ENCODE assay signal across 52 mouse cellular contexts in genomic region chr7:48226114-48226513, GRCm38 (mm10). TPM values are rescaled to one million over a fixed set of nuclear protein-coding genes. Genes with fewer than 3 reads are reported as not detected.
"Had no signal": no experiment of that assay in that cellular context is flagged by ENCODE, and none has a peak within 500 bp of the region (broad histone marks: within the 10 kb centered on the region; RNA-seq: fewer than 3 reads in every experiment).

No protein-coding gene starts in this region.

- H3K9me3 ChIP-seq: heart, embryonic 15.5 days; hindbrain, embryonic 15.5 days; intestine, embryonic 15.5 days had no signal

- DNase-seq: heart, postnatal 10 days; heart, postnatal 14 days; heart, postnatal 36 days; heart, postnatal 4 days; kidney, adult 11 months; kidney, adult 18-20 months; kidney, adult 2 months; kidney, adult 8-10 months; kidney, adult 9 months; kidney, postnatal 10 days; kidney, postnatal 14 days; kidney, postnatal 25 days; kidney, postnatal 36 days; kidney, postnatal 4 days; layer of hippocampus, adult 9-11 months; layer of hippocampus, postnatal 36 days had no signal

- H3K4me1 ChIP-seq: heart, embryonic 10.5 days; heart, embryonic 12.5 days; heart, embryonic 13.5 days; heart, embryonic 15.5 days; hindbrain, embryonic 10.5 days; hindbrain, embryonic 12.5 days; hindbrain, embryonic 13.5 days; hindbrain, embryonic 15.5 days; intestine, embryonic 15.5 days; kidney, embryonic 15.5 days had no signal

- H3K27ac ChIP-seq: heart, embryonic 10.5 days; heart, embryonic 13.5 days; heart, embryonic 15.5 days; hindbrain, embryonic 10.5 days; hindbrain, embryonic 12.5 days; hindbrain, embryonic 13.5 days; hindbrain, embryonic 14.5 days; hindbrain, embryonic 15.5 days; hindbrain, postnatal 0 days; intestine, embryonic 15.5 days; kidney, embryonic 15.5 days; kidney, postnatal 0 days; layer of hippocampus, adult 2 months; left cerebral cortex, adult 2 months had no signal

- H3K9ac ChIP-seq: heart, embryonic 12.5 days; heart, embryonic 13.5 days; heart, embryonic 15.5 days; hindbrain, embryonic 12.5 days; hindbrain, embryonic 13.5 days; hindbrain, embryonic 14.5 days; hindbrain, embryonic 15.5 days; intestine, embryonic 15.5 days; kidney, embryonic 15.5 days had no signal

- H3K27me3 ChIP-seq: heart, embryonic 12.5 days; heart, embryonic 13.5 days; heart, embryonic 15.5 days; hindbrain, embryonic 12.5 days; hindbrain, embryonic 13.5 days; hindbrain, embryonic 15.5 days; intestine, embryonic 15.5 days; kidney, embryonic 15.5 days had no signal

- H3K4me3 ChIP-seq: heart, embryonic 10.5 days; heart, embryonic 12.5 days; heart, embryonic 13.5 days; heart, embryonic 15.5 days; hindbrain, embryonic 10.5 days; hindbrain, embryonic 12.5 days; hindbrain, embryonic 13.5 days; hindbrain, embryonic 15.5 days; intestine, embryonic 15.5 days; kidney, embryonic 15.5 days; layer of hippocampus, adult 2 months; left cerebral cortex, adult 2 months had no signal

- H3K36me3 ChIP-seq: heart, embryonic 10.5 days; heart, embryonic 12.5 days; heart, embryonic 13.5 days; heart, embryonic 15.5 days; hindbrain, embryonic 10.5 days; hindbrain, embryonic 12.5 days; hindbrain, embryonic 13.5 days; hindbrain, embryonic 15.5 days; intestine, embryonic 15.5 days; kidney, embryonic 15.5 days had no signal

RNA-seq across cellular contexts. Expression of gene Mrgprb4, which starts 27.0 kb away (rescaled TPM):
- total RNA-seq: heart, postnatal 10 days; heart, postnatal 14 days; heart, postnatal 25 days; heart, postnatal 36 days; heart, postnatal 4 days; hematopoietic stem cell, adult 5-6 weeks; hindbrain, postnatal 0 days; layer of hippocampus, adult 18-20 months; layer of hippocampus, adult 2 months; layer of hippocampus, adult 8-10 months; layer of hippocampus, postnatal 10 days; layer of hippocampus, postnatal 14 days; layer of hippocampus, postnatal 25 days; layer of hippocampus, postnatal 36 days; left cerebral cortex, adult 18-20 months; left cerebral cortex, adult 2 months had no signal
- polyA plus RNA-seq: heart, embryonic 10.5 days; heart, embryonic 11.5 days; heart, embryonic 12.5 days; heart, embryonic 13.5 days; heart, embryonic 14.5 days; heart, embryonic 15.5 days; heart, embryonic 16.5 days; heart, postnatal 0 days; hindbrain, embryonic 10.5 days; hindbrain, embryonic 11.5 days; hindbrain, embryonic 12.5 days; hindbrain, embryonic 13.5 days; hindbrain, embryonic 14.5 days; hindbrain, embryonic 15.5 days; hindbrain, embryonic 16.5 days; hindbrain, postnatal 0 days; inflammation-experienced regulatory T-cells, adult 6 months; intestine, embryonic 14.5 days; intestine, embryonic 15.5 days; intestine, embryonic 16.5 days; intestine, postnatal 0 days; kidney, adult 2 months; kidney, embryonic 14.5 days; kidney, embryonic 15.5 days; kidney, embryonic 16.5 days; kidney, postnatal 0 days; large intestine, adult 2 months had no signal

RNA-seq across cellular contexts. Expression of gene Mrgprb5, which starts 57.3 kb away (rescaled TPM):
- total RNA-seq: heart, postnatal 10 days; heart, postnatal 14 days; heart, postnatal 25 days; heart, postnatal 36 days; heart, postnatal 4 days; hematopoietic stem cell, adult 5-6 weeks; hindbrain, postnatal 0 days; layer of hippocampus, adult 18-20 months; layer of hippocampus, adult 2 months; layer of hippocampus, adult 8-10 months; layer of hippocampus, postnatal 10 days; layer of hippocampus, postnatal 14 days; layer of hippocampus, postnatal 25 days; layer of hippocampus, postnatal 36 days; left cerebral cortex, adult 18-20 months; left cerebral cortex, adult 2 months had no signal
- polyA plus RNA-seq: heart, embryonic 10.5 days; heart, embryonic 11.5 days; heart, embryonic 12.5 days; heart, embryonic 13.5 days; heart, embryonic 14.5 days; heart, embryonic 15.5 days; heart, embryonic 16.5 days; heart, postnatal 0 days; hindbrain, embryonic 10.5 days; hindbrain, embryonic 11.5 days; hindbrain, embryonic 12.5 days; hindbrain, embryonic 13.5 days; hindbrain, embryonic 14.5 days; hindbrain, embryonic 15.5 days; hindbrain, embryonic 16.5 days; hindbrain, postnatal 0 days; inflammation-experienced regulatory T-cells, adult 6 months; intestine, embryonic 14.5 days; intestine, embryonic 15.5 days; intestine, embryonic 16.5 days; intestine, postnatal 0 days; kidney, adult 2 months; kidney, embryonic 14.5 days; kidney, embryonic 15.5 days; kidney, embryonic 16.5 days; kidney, postnatal 0 days; large intestine, adult 2 months had no signal
